Mouse (Mus musculus) cerebellum, adult 11 months (tissue): ENCODE data around the gene Hist1h3b.
"Not testable (repeated sequence)": the region's sequence is repeated elsewhere in the genome, so short reads cannot be mapped to it uniquely, and the experiment has no call there.

Experiments
- DNase-seq: peaks from one replicate; pipeline ENCODE4 v3.0.0; 2022

The Hist1h3b gene

DNA sequence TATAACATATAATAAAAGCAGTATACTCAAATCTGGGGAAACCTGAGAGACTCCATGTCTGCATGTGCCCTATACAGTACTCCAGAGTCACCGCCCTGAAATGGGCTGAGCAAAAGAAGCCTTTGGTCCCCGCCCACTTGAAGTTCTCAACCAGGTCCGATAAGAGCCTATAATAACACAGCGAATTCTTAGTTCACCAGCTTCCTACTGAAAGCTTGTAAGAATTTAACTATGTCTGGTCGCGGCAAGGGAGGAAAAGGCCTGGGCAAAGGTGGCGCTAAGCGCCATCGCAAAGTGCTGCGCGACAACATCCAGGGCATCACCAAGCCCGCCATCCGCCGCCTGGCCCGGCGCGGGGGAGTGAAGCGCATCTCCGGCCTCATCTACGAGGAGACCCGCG is 4.7 kb downstream of the Hist1h3b start, which contains the start of gene Hist1h4b:
TSS of gene Hist1h4b (plus strand) at position 224 of the 400 bp plus-strand sequence.
- DNase-seq = peak; percentile 79

GRCm38 (mm10) chr13:23757211-23757773 is 5.2 kb downstream of the Hist1h3b start:
- DNase-seq = no peak

GRCm38 (mm10) chr13:23757921-23758320 is 5.9 kb downstream of the Hist1h3b start:
- no peak for DNase-seq

GRCm38 (mm10) chr13:23759251-23759771 is 7.2 kb downstream of the Hist1h3b start:
- no peak for DNase-seq

DNA sequence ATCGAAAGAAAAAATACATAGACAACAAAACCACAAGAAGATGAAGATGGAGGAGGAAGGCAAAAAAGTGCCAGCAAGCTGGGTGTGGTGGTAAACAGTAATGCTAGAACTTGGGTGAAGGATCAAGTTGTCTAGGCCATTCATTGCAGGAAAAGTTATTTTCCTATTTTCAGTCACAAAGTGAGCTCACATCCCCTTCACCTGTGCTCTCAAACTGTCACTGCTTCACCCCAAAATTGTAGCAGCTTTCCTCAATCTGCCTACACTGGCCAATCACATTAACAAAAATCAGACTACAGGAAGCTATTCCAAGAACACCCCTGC is 7.8 kb downstream of the Hist1h3b start:
- no peak for DNase-seq

DNA sequence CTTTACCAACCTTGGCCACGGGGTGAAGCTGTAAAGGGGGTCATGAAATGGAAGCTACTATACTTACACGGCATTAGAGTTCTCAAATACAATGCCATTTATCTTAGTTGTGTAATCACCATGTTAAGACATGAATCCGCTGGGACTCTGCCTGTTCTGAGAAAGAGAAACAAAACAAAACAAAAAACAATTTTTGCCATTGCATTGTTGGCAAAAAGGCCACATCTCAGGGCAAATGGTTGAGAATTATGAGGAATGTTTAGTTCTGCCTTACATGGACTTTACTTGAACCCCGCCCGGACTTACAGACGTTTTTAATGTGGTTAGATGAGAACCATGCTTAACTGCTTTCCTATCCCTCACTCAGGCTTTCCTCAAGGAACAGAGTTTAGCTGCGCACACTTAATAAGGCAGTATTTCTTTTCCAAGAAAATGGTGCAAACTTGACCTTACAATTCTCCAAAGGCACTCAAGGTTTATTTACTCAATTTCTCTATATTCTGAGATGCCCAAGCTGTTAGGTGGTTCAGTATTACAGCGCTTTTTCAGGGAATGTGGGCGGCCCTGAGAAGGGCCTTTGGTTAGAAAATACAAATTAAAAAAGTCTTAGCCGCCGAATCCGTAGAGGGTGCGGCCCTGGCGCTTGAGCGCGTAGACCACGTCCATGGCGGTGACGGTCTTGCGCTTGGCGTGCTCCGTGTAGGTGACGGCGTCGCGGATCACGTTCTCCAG is 8.3 kb downstream of the Hist1h3b start:
- DNase-seq = no peak

- DNase-seq = peak; percentile 98
These were observed 9.2 kb downstream of the Hist1h3b start, which contains the start of gene Hist1h4a for GRCm38 (mm10) chr13:23760972-23761864. TSS of gene Hist1h4a (minus strand) at chr13:23761230.

DNA sequence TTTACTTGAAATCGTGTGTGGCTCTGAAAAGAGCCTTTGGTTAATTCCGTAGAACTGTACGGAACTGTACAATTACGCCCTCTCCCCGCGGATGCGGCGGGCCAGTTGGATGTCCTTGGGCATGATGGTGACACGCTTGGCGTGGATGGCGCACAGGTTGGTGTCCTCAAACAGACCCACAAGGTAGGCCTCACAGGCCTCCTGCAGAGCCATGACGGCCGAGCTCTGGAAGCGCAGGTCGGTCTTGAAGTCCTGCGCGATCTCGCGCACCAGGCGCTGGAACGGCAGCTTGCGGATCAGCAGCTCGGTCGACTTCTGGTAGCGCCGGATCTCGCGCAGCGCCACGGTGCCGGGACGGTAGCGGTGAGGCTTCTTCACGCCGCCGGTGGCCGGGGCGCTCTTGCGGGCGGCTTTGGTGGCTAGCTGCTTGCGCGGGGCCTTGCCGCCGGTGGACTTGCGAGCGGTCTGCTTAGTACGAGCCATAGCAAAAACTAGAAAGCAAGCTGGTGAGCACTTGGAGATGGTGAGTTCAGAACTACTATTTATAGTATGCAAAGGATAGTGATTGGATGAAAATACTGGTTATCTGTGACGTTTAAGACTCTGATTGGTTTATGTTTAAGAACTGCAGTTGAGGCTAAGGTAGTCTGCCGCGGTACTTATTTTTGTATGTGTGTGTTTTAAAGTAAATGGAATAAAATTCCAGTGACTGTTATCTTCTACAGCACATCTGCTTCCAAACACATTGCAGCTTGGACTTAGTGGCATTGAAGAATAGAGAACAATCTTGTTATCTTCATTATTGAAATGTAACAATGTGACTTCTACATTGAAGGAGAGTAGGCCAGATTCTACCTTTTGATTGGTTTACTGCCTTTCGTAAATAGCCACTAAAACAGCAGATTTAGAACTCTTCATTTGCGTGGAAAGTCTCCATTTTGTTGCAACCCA is 10.1 kb downstream of the Hist1h3b start, which contains the start of gene Hist1h3a:
TSS of gene Hist1h3a (minus strand) at position 516 of the 951 bp plus-strand sequence.
- peak; percentile 57 for DNase-seq

DNA sequence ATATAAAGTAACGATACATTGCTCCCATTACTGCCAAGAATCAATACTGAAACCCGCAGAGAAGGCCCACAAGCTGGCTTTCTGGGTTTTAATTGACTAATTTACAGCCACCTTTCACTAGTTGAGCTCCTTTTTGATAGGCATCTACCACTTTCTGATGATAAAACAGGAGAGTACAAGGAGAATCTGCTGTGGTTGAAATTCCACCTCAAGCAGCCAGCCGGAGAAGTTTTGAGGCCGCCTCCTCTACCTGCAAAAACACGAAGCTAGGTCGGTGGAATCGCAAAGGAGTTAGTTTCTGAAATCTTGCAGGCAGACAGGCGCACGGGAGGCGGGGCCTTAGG is 11.1 kb downstream of the Hist1h3b start:
- no peak for DNase-seq

GRCm38 (mm10) chr13:23763586-23764323 is 11.7 kb downstream of the Hist1h3b start, which contains the start of gene Hist1h1a:
TSS of gene Hist1h1a (plus strand) at chr13:23763666.
- peak; percentile 73 for DNase-seq

DNA sequence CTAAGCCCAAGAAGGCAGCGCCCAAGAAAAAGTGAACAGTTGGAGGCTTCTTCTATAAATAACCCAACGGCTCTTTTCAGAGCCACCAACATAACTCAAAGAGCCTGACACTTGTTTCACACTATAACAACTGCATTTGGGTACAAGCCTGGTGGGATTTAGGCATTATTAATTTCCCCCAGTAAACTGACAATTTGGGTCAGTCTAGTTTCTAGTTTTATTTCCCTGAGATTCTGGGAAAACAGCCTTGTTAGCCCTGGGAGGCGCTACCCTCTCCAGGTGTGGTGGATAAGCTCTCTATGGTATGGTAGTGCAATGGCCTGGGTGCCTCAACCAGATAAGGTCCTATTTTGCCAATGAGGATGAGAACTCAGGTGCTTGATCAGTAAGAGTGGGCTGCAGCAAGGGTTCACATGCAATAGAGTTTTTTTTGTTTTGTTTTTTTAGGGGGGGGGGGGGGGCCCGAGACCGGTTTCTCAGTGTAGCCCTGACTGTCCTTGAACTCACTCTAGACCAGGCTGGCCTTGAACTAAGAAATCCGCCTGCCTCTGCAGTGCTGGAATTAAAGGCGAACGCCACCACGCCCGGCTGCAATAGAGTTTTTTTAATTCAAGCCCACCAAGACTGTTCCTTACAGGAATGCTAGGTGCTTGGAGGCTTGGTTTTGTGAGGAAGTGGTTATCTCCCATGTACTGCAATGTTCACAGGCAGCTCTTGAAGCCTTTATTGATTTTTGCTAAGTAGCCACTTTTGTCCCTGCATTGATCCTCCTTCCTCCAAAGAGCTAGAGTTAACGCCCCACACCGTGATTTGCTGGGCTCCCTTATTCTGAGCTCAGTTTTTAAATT is 12.5 kb downstream of the Hist1h3b start:
- DNase-seq = no peak

GRCm38 (mm10) chr13:23765172-23765513 is 13.1 kb downstream of the Hist1h3b start:
- no peak for DNase-seq

DNA sequence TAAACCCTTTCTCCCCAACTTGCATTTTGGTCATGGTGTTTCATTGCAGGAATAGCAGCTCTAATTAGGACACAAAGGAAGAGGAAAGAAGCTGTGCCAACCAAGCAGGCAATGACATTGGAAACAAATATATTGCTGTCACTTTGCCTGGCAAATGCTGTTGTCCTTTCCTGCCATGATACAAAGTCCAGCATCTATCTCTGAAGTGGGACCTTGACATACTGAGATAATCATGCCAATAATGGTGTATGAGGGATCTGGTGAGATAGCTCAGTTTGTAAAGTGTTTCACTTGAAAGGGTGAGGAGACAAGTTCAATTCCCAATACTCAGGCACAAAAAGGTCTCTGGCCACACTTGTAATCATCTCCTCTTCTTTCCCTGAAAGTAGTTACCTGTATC is 14.7 kb downstream of the Hist1h3b start:
- no peak for DNase-seq

DNA sequence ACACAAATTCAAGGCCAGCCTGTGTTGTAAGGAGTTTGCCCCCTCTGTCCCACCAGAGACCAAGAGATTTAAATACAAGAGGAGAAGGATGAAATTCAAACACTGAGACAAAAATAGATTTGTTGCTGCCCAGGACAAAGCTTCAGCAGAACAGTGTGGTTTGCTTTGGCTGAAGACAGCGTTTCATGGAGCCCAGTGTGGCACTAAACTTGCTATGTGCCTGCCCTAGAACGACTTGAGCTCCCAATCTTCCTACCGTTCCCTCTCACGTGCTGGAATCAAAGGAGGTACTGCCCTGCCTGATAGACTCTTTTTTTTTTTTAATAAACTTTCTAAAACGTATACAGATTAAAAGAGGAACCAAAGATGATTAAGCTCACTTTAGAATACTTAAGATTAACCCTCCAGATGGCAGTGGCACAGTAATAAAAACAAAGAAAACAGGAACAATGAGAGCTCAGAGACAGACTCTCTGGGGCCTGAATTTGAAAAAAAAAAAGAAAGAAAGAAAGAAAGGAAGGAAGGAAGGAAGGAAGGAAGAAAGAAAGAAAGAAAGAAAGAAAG is 16.8 kb downstream of the Hist1h3b start:
- no peak for DNase-seq

DNA sequence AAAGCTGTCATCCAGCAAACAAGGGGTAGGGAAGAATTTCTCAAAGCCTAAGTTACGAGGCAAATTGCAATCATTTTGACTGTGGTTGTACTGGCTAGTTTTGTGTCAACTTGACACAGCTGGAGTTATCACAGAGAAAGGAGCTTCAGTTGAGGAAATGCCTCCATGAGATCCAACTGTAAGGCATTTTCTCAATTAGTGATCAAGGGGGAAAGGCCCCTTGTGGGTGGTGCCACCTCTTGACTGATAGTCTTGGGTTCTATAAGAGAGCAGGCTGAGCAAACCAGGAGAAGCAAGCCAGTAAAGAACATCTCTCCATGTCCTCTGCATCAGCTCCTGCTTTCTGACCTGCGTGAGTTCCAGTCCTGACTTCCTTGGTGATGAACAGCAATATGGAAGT is 17.5 kb downstream of the Hist1h3b start, which contains the start of gene Trim38:
TSS of gene Trim38 (plus strand) at position 301 of the 400 bp plus-strand sequence.
- not testable (repeated sequence) for DNase-seq

- DNase-seq = no peak
These were observed 20.7 kb downstream of the Hist1h3b start for GRCm38 (mm10) chr13:23772561-23773313.

DNA sequence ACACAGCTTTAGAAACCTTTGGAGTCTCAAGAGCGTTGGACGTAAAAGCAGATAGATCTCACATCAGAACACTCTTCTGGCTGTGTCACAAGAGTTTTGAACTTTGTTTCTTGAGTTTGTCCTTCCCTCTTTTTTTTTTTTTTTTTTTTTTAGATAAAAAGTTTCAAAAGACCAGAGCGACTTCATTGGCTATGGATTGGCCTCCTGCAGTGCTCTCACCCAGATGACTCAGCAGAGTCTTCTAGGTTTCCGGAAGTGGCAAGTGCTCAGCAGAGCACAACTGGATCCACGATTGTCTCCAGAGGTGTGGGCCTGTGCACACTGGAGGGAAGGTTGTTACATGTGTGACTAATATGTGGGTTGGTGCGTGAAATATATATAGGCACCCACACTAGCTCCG is 26.3 kb downstream of the Hist1h3b start:
- DNase-seq = no peak

- DNase-seq = no peak
These were observed 27.0 kb downstream of the Hist1h3b start for GRCm38 (mm10) chr13:23779025-23779424.

DNA sequence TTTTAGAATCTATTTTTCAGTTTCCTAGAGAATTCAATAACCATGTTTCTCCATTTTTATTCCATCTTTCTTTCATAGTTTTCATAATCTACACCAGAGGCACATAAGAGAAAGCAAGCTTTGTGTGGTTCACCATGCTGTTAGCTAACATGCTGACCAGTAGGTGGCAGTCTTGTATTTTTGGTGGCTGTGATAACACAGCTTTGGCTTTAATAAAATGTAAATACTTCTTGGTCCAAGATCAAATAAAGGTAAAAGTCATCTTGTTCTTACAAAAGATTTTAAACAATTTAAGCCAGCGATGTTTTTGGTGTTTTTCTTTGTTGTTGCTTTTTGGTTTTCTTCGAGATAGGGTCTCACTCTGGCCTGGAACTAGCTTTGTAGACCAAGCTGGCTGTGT is 40.5 kb downstream of the Hist1h3b start:
- DNase-seq = peak; percentile 8
